Mouse (Mus musculus) lung, postnatal 0 days (tissue): ENCODE measurements at regions not wholly inside any gene's neighbourhood (a gene's known extent, or its start where the extent isn't known, plus 50 kb on each side); places are given as distances from the start of the nearest gene placed in this dataset.

Experiments used
- ATAC-seq: fragments of 200-750 bp; cut with Nextera tagmentation; 2 replicates; pipeline ENCODE4 v1.8.0; 2017; ENCODE audit warnings: moderate library complexity
- DNase-seq: peaks from one replicate; pipeline ENCODE4 v3.0.0-alpha.2; 2016; ENCODE audit warnings: low spot score
- H3K27ac ChIP-seq: fragments of 300-500 bp; sonication (generic); 2 replicates; pipeline ENCODE4 v1.5.1; 2014; ENCODE audit warnings: antibody characterized with exemption, mild to moderate bottlenecking, low read length, mixed read lengths
- H3K27me3 ChIP-seq: fragments of 300-500 bp; sonication (generic); replicated peaks from 2 replicates; pipeline ENCODE4 v1.6.1; 2014; ENCODE audit warnings: low read length, mixed read lengths; ENCODE audit not compliant: insufficient read depth
- H3K36me3 ChIP-seq: fragments of 300-500 bp; sonication (generic); 2 replicates; pipeline ENCODE4 v1.6.1; 2014; ENCODE audit warnings: low read length, mixed read lengths; ENCODE audit not compliant: insufficient read depth
- H3K4me1 ChIP-seq: fragments of 300-500 bp; sonication (generic); 2 replicates; pipeline ENCODE4 v1.6.1; 2014; ENCODE audit warnings: antibody characterized with exemption, low read depth, low read length, mixed read lengths; ENCODE audit not compliant: insufficient read depth
- H3K4me2 ChIP-seq: fragments of 300-500 bp; sonication (generic); replicated peaks from 2 replicates; pipeline ENCODE4 v1.6.1; 2014; ENCODE audit warnings: low read depth, mild to moderate bottlenecking, low read length, moderate library complexity, mixed read lengths
- H3K4me3 ChIP-seq: fragments of 300-500 bp; sonication (generic); 2 replicates; pipeline ENCODE4 v1.5.1; 2014; ENCODE audit warnings: low read depth, low read length
- H3K9ac ChIP-seq: fragments of 300-500 bp; sonication (generic); replicated peaks from 2 replicates; pipeline ENCODE4 v1.6.1; 2014; ENCODE audit warnings: low read depth, mild to moderate bottlenecking
- H3K9me3 ChIP-seq: fragments of 300-500 bp; sonication (generic); 2 replicates; pipeline ENCODE4 v1.6.1; 2016; ENCODE audit warnings: low read length, mixed read lengths
- CTCF ChIP-seq: IDR thresholded peaks from 2 replicates; pipeline ENCODE4 v1.5.1; 2016; ENCODE audit warnings: antibody characterized with exemption, mild to moderate bottlenecking
- EP300 ChIP-seq: IDR thresholded peaks from 2 replicates; pipeline ENCODE4 v1.6.1; 2016; ENCODE audit warnings: antibody characterized with exemption, mild to moderate bottlenecking, control low read depth
- WGBS: fragments of 180-500 bp; shearing (Covaris S2); extraction: QIAGEN DNeasy Blood & Tissue Kit; methylation state at CpG from one replicate; pipeline ENCODE4 v1.1.7; 2014; 5-methylcytosine and 5-hydroxymethylcytosine counted together

DNA sequence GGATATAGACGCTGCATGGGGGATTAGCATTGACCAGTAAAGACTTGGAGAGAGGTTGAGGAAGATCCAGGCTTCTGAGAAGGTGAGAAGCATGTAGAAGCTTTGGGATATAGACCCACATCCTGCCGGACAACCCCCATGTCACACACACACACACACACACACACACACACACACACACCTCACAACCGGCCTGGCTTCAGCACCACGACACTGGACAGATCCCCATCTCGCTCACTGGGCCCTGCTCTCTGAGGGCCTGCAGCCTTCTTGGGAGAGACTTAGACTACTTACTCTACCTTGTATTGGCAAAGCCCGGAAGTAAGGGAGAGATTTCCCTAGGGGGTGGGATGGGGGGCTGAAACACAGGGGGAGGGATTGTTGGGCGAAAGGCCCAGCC is 51.5 kb upstream of the A430005L14Rik start:
- no peaks in the 10 kb centered on the region for H3K36me3 ChIP-seq
- TF ChIP-seq CTCF (no peak), EP300 (no peak)
- no peaks in the 10 kb centered on the region for H3K4me1 ChIP-seq
- no peak overlapping the region for H3K4me3 ChIP-seq
- H3K27me3 ChIP-seq, result no peaks in the 10 kb centered on the region
- H3K9ac ChIP-seq, result no peak overlapping the region
- H3K4me2 ChIP-seq, result no peak overlapping the region
- ATAC-seq (no peak), DNase-seq (no peak)
- H3K9me3 ChIP-seq, result no peaks in the 10 kb centered on the region
- 34% methylated on average over 6 of the region's 7 CpGs for WGBS
- H3K27ac ChIP-seq, result no peak overlapping the region
